Mouse (Mus musculus) G1E (cell line): Measurements from ENCODE around the gene Homez. TPM values are rescaled to one million over a fixed set of nuclear protein-coding genes. Genes with fewer than 3 reads are reported as not detected.

ENCODE experiments used
- ATAC-seq: 2 replicates; pipeline ENCODE4 v1.8.0; 2016; ENCODE audit warnings: mild to moderate bottlenecking; ENCODE audit not compliant: insufficient number of reproducible peaks, poor library complexity, low FRiP score, severe bottlenecking; ENCODE audit errors: extremely low read depth
- DNase-seq: peaks from one replicate; pipeline ENCODE4 v3.0.0; 2012; ENCODE audit warnings: low spot score
- H3K27me3 ChIP-seq: 2 replicates; pipeline ENCODE4 v1.6.1; 2012; ENCODE audit warnings: mild to moderate bottlenecking, low read length, inconsistent platforms; ENCODE audit not compliant: insufficient read depth
- H3K36me3 ChIP-seq: replicated peaks from 2 replicates; pipeline ENCODE3; 2012; ENCODE audit warnings: mild to moderate bottlenecking, inconsistent platforms
- H3K4me1 ChIP-seq: 2 replicates; pipeline ENCODE4 v1.6.1; 2012; ENCODE audit warnings: low read depth, low read length, inconsistent platforms, mixed read lengths; ENCODE audit not compliant: insufficient read depth
- H3K4me3 ChIP-seq: 2 replicates; pipeline ENCODE4 v1.5.1; 2012; ENCODE audit warnings: low read depth, mild to moderate bottlenecking, inconsistent platforms, low read length, moderate library complexity, mixed read lengths
- H3K9me3 ChIP-seq: replicated peaks from 2 replicates; pipeline ENCODE4 v1.6.1; 2012; ENCODE audit warnings: inconsistent platforms
- CTCF ChIP-seq: IDR thresholded peaks from 2 replicates; pipeline ENCODE4 v1.5.1; 2012; ENCODE audit warnings: low read depth, low read length, inconsistent platforms, mixed read lengths
- GATA1 ChIP-seq: IDR thresholded peaks from 2 replicates; pipeline ENCODE4 v1.6.1; 2012; ENCODE audit warnings: borderline replicate concordance, low read length, inconsistent platforms, mixed read lengths
- GATA2 ChIP-seq: IDR thresholded peaks from 2 replicates; pipeline ENCODE4 v1.6.1; 2012; ENCODE audit warnings: low read depth, low read length, inconsistent platforms, borderline replicate concordance
- POLR2AphosphoS5 ChIP-seq: IDR thresholded peaks from 2 replicates; pipeline ENCODE4 v1.6.1; 2012; ENCODE audit warnings: low read depth, low read length, inconsistent platforms; ENCODE audit not compliant: insufficient replicate concordance
- TAL1 ChIP-seq: conservative IDR thresholded peaks from 2 replicates; pipeline ENCODE4 v1.6.1; 2012; ENCODE audit warnings: low read depth, low read length, inconsistent platforms, mixed read lengths
- polyA plus RNA-seq: library from polyadenylated mRNA; stranded (reverse); fragments of >175 nt; gene quantifications from 2 replicates; pipeline ENCODE4 v1.2.3, GENCODE M21; 2012
- total RNA-seq, 2 experiments: library from RNA; stranded (forward) in 1 of 2; stranded (reverse) in 1 of 2; fragments of 200-1000 nt in 1 of 2; fragments of >200 nt in 1 of 2; fragmentation: Nextera tagmentation in 1 of 2; gene quantifications; 2 replicates each; pipeline ENCODE4 v1.2.3; 2014 to 2017

The Homez gene
- total and polyA plus RNA-seq, 3 experiments: 1.2 to 10.0 (median 8.1) TPM

GRCm38 (mm10) chr14:54843461-54843860, 27.3 kb downstream of the Homez start:
- Histone ChIP-seq H3K4me1 (peaks cover 2% of the 10 kb centered on the region; the same call in 1 of the 2 replicates), H3K27me3 (peaks cover 13% of the 10 kb centered on the region), H3K9me3 (no peaks in the 10 kb centered on the region), H3K36me3 (no peaks in the 10 kb centered on the region), H3K4me3 (no peak overlapping the region)
- ATAC-seq (no peak), DNase-seq (no peak)
- TF ChIP-seq TAL1 (no peak), POLR2AphosphoS5 (no peak), GATA2 (no peak), GATA1 (no peak), CTCF (no peak)

- H3K9me3 ChIP-seq: no peaks in the 10 kb centered on the region
- no peak for ATAC-seq
Measured at GRCm38 (mm10) chr14:54823716-54824115, 47.0 kb downstream of the Homez start.

GRCm38 (mm10) chr14:54822301-54822700, 48.5 kb downstream of the Homez start:
- DNase-seq (no peak), ATAC-seq (no peak)
- Histone ChIP-seq H3K36me3 (no peaks in the 10 kb centered on the region), H3K9me3 (no peaks in the 10 kb centered on the region), H3K4me3 (no peak overlapping the region), H3K4me1 (peaks cover 14% of the 10 kb centered on the region), H3K27me3 (peaks cover 11% of the 10 kb centered on the region)
- TF ChIP-seq TAL1 (no peak), CTCF (no peak), POLR2AphosphoS5 (no peak), GATA2 (no peak)

More at GRCm38 (mm10) chr14:54823716-54824115, 47.0 kb downstream of the Homez start:
- H3K27me3 ChIP-seq: peaks cover 17% of the 10 kb centered on the region
- H3K4me1 ChIP-seq: peaks cover 8% of the 10 kb centered on the region
- no peak overlapping the region for H3K4me3 ChIP-seq
- H3K36me3 ChIP-seq: no peaks in the 10 kb centered on the region
- TF ChIP-seq GATA2: no peak
- no peak for TF ChIP-seq CTCF
- TF ChIP-seq GATA1: no peak
- TF ChIP-seq TAL1: no peak
- TF ChIP-seq POLR2AphosphoS5: no peak
- DNase-seq: no peak

- ATAC-seq (no peak), DNase-seq (no peak)
- Histone ChIP-seq H3K36me3 (no peaks in the 10 kb centered on the region), H3K4me3 (no peak overlapping the region), H3K27me3 (no peaks in the 10 kb centered on the region; the same call in 1 of the 2 replicates), H3K4me1 (peaks cover 26% of the 10 kb centered on the region), H3K9me3 (no peaks in the 10 kb centered on the region)
- TF ChIP-seq POLR2AphosphoS5 (no peak), CTCF (no peak), TAL1 (no peak), GATA1 (no peak), GATA2 (no peak)
Measured at GRCm38 (mm10) chr14:54817791-54818190, 53.0 kb downstream of the Homez start.

- Histone ChIP-seq H3K4me1 (peaks cover 27% of the 10 kb centered on the region), H3K9me3 (no peaks in the 10 kb centered on the region), H3K36me3 (no peaks in the 10 kb centered on the region), H3K27me3 (no peaks in the 10 kb centered on the region), H3K4me3 (no peak overlapping the region)
- ATAC-seq: peak; percentile 57; the same call in 1 of the 2 replicates
- TF ChIP-seq GATA1 (no peak), TAL1 (no peak), GATA2 (no peak)
- DNase-seq: peak; percentile 46
Measured at GRCm38 (mm10) chr14:54815737-54816136, 55.0 kb downstream of the Homez start.

- Histone ChIP-seq H3K4me3 (no peak within 1 kb of the TSS), H3K4me1 (peaks cover 36% of the 10 kb centered on the region), H3K9me3 (no peaks in the 10 kb centered on the region), H3K27me3 (no peaks in the 10 kb centered on the region), H3K36me3 (no peaks in the 10 kb centered on the region)
- TF ChIP-seq GATA2: no peak
- no peak for TF ChIP-seq GATA1
- TF ChIP-seq POLR2AphosphoS5: no peak
- no peak for TF ChIP-seq CTCF
- no peak for TF ChIP-seq TAL1
- DNase-seq (no peak), ATAC-seq (no peak)
Measured at GRCm38 (mm10) chr14:54813991-54814390, 56.8 kb downstream of the Homez start, which contains the start of gene Rnf212b. Gene Rnf212b, plus strand, starts transcription at chr14:54814141.

GRCm38 (mm10) chr14:54809668-54810033, 61.1 kb downstream of the Homez start:
- Histone ChIP-seq H3K4me1 (peaks cover 35% of the 10 kb centered on the region), H3K36me3 (no peaks in the 10 kb centered on the region), H3K27me3 (0 out of 2 replicates have a peak, but pooled peaks cover 3% of the 10 kb centered on the region), H3K9me3 (no peaks in the 10 kb centered on the region), H3K4me3 (no peak overlapping the region)
- DNase-seq (no peak), ATAC-seq (0 out of 2 replicates have a peak, but pooled peaks have one; percentile 28)
- no peak for TF ChIP-seq GATA2
- TF ChIP-seq GATA1: no peak
- TF ChIP-seq POLR2AphosphoS5: no peak
- no peak for TF ChIP-seq CTCF
- no peak for TF ChIP-seq TAL1
